21 mouse cellular contexts compared by ENCODE assay signal in the genomic region with DNA sequence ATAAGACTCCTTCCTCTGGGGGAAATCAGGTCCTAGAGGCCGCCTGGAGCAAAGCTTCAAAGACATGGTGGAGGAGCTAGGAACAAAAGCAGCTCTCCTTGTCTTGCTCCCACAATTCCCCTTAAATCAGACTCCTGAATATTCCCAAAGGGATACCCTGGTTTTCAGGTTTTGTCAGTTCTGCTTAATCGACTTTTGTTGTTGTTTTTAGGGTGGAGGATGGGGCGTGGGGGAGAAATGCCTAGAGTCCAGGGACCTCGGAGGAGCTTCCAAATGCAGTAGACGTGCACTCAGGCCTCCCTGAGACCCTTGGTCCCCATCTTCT. TPM values are rescaled to one million over a fixed set of nuclear protein-coding genes. Genes with fewer than 3 reads are reported as not detected.
DNase-seq lines count a peak whose midpoint lies in the region; ATAC-seq lines count a peak whose summit lies in the region.
"Had no signal": no experiment of that assay in that cellular context is flagged by ENCODE, and none has a peak within 500 bp of the region (broad histone marks: within the 10 kb centered on the region; RNA-seq: fewer than 3 reads in every experiment).

No protein-coding gene starts in this region.

- no peaks in the 10 kb centered on the region for H3K36me3 ChIP-seq in neural tube, embryonic 11.5 days (ENCODE audit: control insufficient read depth, insufficient read depth, low read length)
- H3K36me3 ChIP-seq in forebrain, embryonic 15.5 days = no peaks in the 10 kb centered on the region
- no peaks in the 10 kb centered on the region for H3K36me3 ChIP-seq in neural tube, embryonic 13.5 days
- H3K36me3 ChIP-seq: liver, embryonic 15.5 days had no signal

- peak; percentile 46 for DNase-seq in embryo, embryonic 9.5 days (ENCODE audit: extremely low spot score)
- no peak for DNase-seq in embryo, embryonic 10.5 days (ENCODE audit: low spot score)
- no peak for DNase-seq in neural tube, embryonic 11.5 days (ENCODE audit: low spot score)
- DNase-seq in neural tube, embryonic 10.5 days (ENCODE audit: extremely low spot score, low spot score) = no peak
- DNase-seq in right cerebral cortex, postnatal 36 days (ENCODE audit: low spot score in 2 of 2) = no peak
- no peak for DNase-seq in right cerebral cortex, postnatal 10 days (ENCODE audit: low spot score in 2 of 2)
- DNase-seq: adrenal gland, postnatal 25 days; cerebellum, adult 18-20 months; cerebellum, postnatal 36 days; gastrocnemius, postnatal 36 days; heart, postnatal 10 days; kidney, adult 8-10 months; lung, postnatal 36 days; thymus, adult 18-20 months had no signal

- peak overlapping the region; percentile 60 for H3K4me2 ChIP-seq in neural tube, embryonic 11.5 days (ENCODE audit: low read depth)
- H3K4me2 ChIP-seq in forebrain, embryonic 15.5 days (replicated peaks) = peak overlapping the region; percentile 15; the same call in 1 of the 2 replicates
- H3K4me2 ChIP-seq in neural tube, embryonic 13.5 days = no peak overlapping the region
- H3K4me2 ChIP-seq: liver, embryonic 15.5 days had no signal

- H3K27ac ChIP-seq in neural tube, embryonic 11.5 days (ENCODE audit: low read depth, low read length) = peak overlapping the region; percentile 83
- no peak overlapping the region for H3K27ac ChIP-seq in forebrain, embryonic 15.5 days (replicated peaks)
- no peak overlapping the region for H3K27ac ChIP-seq in neural tube, embryonic 13.5 days (replicated peaks)
- H3K27ac ChIP-seq: liver, embryonic 15.5 days had no signal

- peaks cover 33% of the 10 kb centered on the region for H3K4me1 ChIP-seq in neural tube, embryonic 11.5 days (ENCODE audit: control insufficient read depth, insufficient read depth, low read length)
- H3K4me1 ChIP-seq in forebrain, embryonic 15.5 days = peaks cover 25% of the 10 kb centered on the region
- peaks cover 44% of the 10 kb centered on the region for H3K4me1 ChIP-seq in neural tube, embryonic 13.5 days (replicated peaks)
- H3K4me1 ChIP-seq: liver, embryonic 15.5 days had no signal

- H3K9me3 ChIP-seq in neural tube, embryonic 11.5 days (ENCODE audit: control insufficient read depth, low read length) = no peaks in the 10 kb centered on the region
- no peaks in the 10 kb centered on the region for H3K9me3 ChIP-seq in forebrain, embryonic 15.5 days
- no peaks in the 10 kb centered on the region; the same call in 1 of the 2 replicates for H3K9me3 ChIP-seq in neural tube, embryonic 13.5 days
- H3K9me3 ChIP-seq: liver, embryonic 15.5 days had no signal

- H3K27me3 ChIP-seq in neural tube, embryonic 11.5 days (ENCODE audit: control insufficient read depth, insufficient read depth, low read length) = peaks cover 81% of the 10 kb centered on the region
- peaks cover 70% of the 10 kb centered on the region for H3K27me3 ChIP-seq in forebrain, embryonic 15.5 days
- H3K27me3 ChIP-seq in neural tube, embryonic 13.5 days = peaks cover 100% of the 10 kb centered on the region

- no peak for ATAC-seq in neural tube, embryonic 11.5 days (ENCODE audit: insufficient read depth, low FRiP score, low TSS enrichment)
- no peak for ATAC-seq in forebrain, embryonic 15.5 days (replicated peaks)
- no peak for ATAC-seq in neural tube, embryonic 13.5 days (ENCODE audit: low read depth)
- ATAC-seq: activated CD4-positive, CD25-positive, alpha-beta regulatory T cell, adult 4 months; inflammation-experienced regulatory T-cells, adult 6 months had no signal

- WGBS in neural tube, embryonic 11.5 days = 2% methylated on average over 5 of the region's 5 CpGs
- 4% methylated on average over 5 of the region's 5 CpGs for WGBS in forebrain, embryonic 15.5 days
- 3% methylated on average over 5 of the region's 5 CpGs for WGBS in neural tube, embryonic 13.5 days

- H3K4me3 ChIP-seq in neural tube, embryonic 11.5 days (ENCODE audit: low read depth, low read length) = no peak overlapping the region
- H3K4me3 ChIP-seq in forebrain, embryonic 15.5 days = no peak overlapping the region
- H3K4me3 ChIP-seq in neural tube, embryonic 13.5 days = no peak overlapping the region
- H3K4me3 ChIP-seq: liver, embryonic 15.5 days had no signal

- peak overlapping the region; percentile 10; the same call in 1 of the 2 replicates for H3K9ac ChIP-seq in neural tube, embryonic 11.5 days (ENCODE audit: low read length)
- no peak overlapping the region for H3K9ac ChIP-seq in forebrain, embryonic 15.5 days (replicated peaks)
- H3K9ac ChIP-seq in neural tube, embryonic 13.5 days = 0 out of 2 replicates have a peak overlapping the region, but pooled peaks have one; percentile 17
- H3K9ac ChIP-seq: liver, embryonic 15.5 days had no signal

RNA-seq across cellular contexts. Expression of gene Neurog1, which starts 7.9 kb away (rescaled TPM):
- 37.3 and 44.0 TPM in 2 replicates for polyA plus RNA-seq in neural tube, embryonic 11.5 days (2014; fragmentation: Nextera tagmentation; extraction: Ambion mirVana)
- 3.1 and 6.7 TPM in 2 replicates for polyA plus RNA-seq in forebrain, embryonic 15.5 days (2015; fragmentation: Nextera tagmentation; extraction: Ambion mirVana)
- 4.5 and 5.6 TPM in 2 replicates for polyA plus RNA-seq in neural tube, embryonic 13.5 days (2015; fragmentation: Nextera tagmentation; extraction: Ambion mirVana)
- polyA plus RNA-seq: activated CD4-positive, CD25-positive, alpha-beta regulatory T cell, adult 4 months; inflammation-experienced regulatory T-cells, adult 6 months; liver, embryonic 15.5 days; stomach, embryonic 14.5 days; urinary bladder, adult 2 months had no signal

RNA-seq across cellular contexts. Expression of gene Cxcl14, which starts 36.5 kb away (rescaled TPM):
- 35.7 and 42.4 TPM in 2 replicates for polyA plus RNA-seq in neural tube, embryonic 11.5 days (2014; fragmentation: Nextera tagmentation; extraction: Ambion mirVana)
- polyA plus RNA-seq in forebrain, embryonic 15.5 days (2015; fragmentation: Nextera tagmentation; extraction: Ambion mirVana) = 14.2 and 15.2 TPM in 2 replicates
- polyA plus RNA-seq in neural tube, embryonic 13.5 days (2015; fragmentation: Nextera tagmentation; extraction: Ambion mirVana) = 3.0 and 11.7 TPM in 2 replicates
- polyA plus RNA-seq: activated CD4-positive, CD25-positive, alpha-beta regulatory T cell, adult 4 months; inflammation-experienced regulatory T-cells, adult 6 months had no signal
